Mouse (Mus musculus): ENCODE data around the gene Slc37a1. TPM values are rescaled to one million over a fixed set of nuclear protein-coding genes. Genes with fewer than 3 reads are reported as not detected.
A peak's percentile ranks its signal among the peaks of the same experiment; 100 is the strongest.
"Not testable (repeated sequence)": the region's sequence is repeated elsewhere in the genome, so short reads cannot be mapped to it uniquely, and the experiment has no call there.

The Slc37a1 gene
- polyA plus RNA-seq, 1 experiment from 2014 or later = 3.2 TPM

- no peaks in the 10 kb centered on the region for H3K27me3 ChIP-seq (replicated peaks; ENCODE audit: control insufficient read depth, insufficient read depth, low read length)
- no peak overlapping the region for H3K27ac ChIP-seq (replicated peaks; ENCODE audit: low read depth, low read length)
- DNase-seq (ENCODE audit: low spot score) = peak; percentile 50
- no peaks in the 10 kb centered on the region for H3K9me3 ChIP-seq (ENCODE audit: control insufficient read depth, low read length)
- no peak overlapping the region for H3K9ac ChIP-seq (ENCODE audit: low read depth, low read length)
- ATAC-seq (ENCODE audit: low read depth) = peak; percentile 61; the same call in 1 of the 2 replicates
- no peak overlapping the region for H3K4me3 ChIP-seq (ENCODE audit: low read depth, low read length)
- H3K36me3 ChIP-seq (ENCODE audit: control insufficient read depth, insufficient read depth, low read length) = no peaks in the 10 kb centered on the region
- no peak overlapping the region for H3K4me2 ChIP-seq (ENCODE audit: low read depth, low read length)
- 47% methylated on average over 7 of the region's 8 CpGs for WGBS
- H3K4me1 ChIP-seq (ENCODE audit: control insufficient read depth, insufficient read depth, low read length) = peaks cover 7% of the 10 kb centered on the region
These were observed 65.4 kb downstream of the Slc37a1 start for GRCm38 (mm10) chr17:31351984-31352383.

GRCm38 (mm10) chr17:31353255-31353654, 66.7 kb downstream of the Slc37a1 start:
- Histone ChIP-seq H3K36me3 (ENCODE audit: control insufficient read depth, insufficient read depth, low read length) (no peaks in the 10 kb centered on the region), H3K9ac (ENCODE audit: low read depth, low read length) (no peak overlapping the region), H3K27ac (replicated peaks; ENCODE audit: low read depth, low read length) (no peak overlapping the region), H3K4me3 (ENCODE audit: low read depth, low read length) (no peak overlapping the region), H3K4me1 (ENCODE audit: control insufficient read depth, insufficient read depth, low read length) (peaks cover 7% of the 10 kb centered on the region), H3K27me3 (replicated peaks; ENCODE audit: control insufficient read depth, insufficient read depth, low read length) (no peaks in the 10 kb centered on the region), H3K4me2 (ENCODE audit: low read depth, low read length) (no peak overlapping the region), H3K9me3 (ENCODE audit: control insufficient read depth, low read length) (no peaks in the 10 kb centered on the region)
- 81% methylated on average over 2 of the region's 2 CpGs for WGBS
- no peak for DNase-seq (ENCODE audit: low spot score)
- no peak for ATAC-seq (ENCODE audit: low read depth)

GRCm38 (mm10) chr17:31354684-31355083, 68.1 kb downstream of the Slc37a1 start:
- H3K27ac ChIP-seq (replicated peaks; ENCODE audit: low read depth, low read length); H3K4me1 ChIP-seq (ENCODE audit: control insufficient read depth, insufficient read depth, low read length); DNase-seq (ENCODE audit: low spot score); H3K4me2 ChIP-seq (ENCODE audit: low read depth, low read length); H3K4me3 ChIP-seq (ENCODE audit: low read depth, low read length); H3K27me3 ChIP-seq (replicated peaks; ENCODE audit: control insufficient read depth, insufficient read depth, low read length); ATAC-seq (ENCODE audit: low read depth); H3K36me3 ChIP-seq (ENCODE audit: control insufficient read depth, insufficient read depth, low read length); H3K9me3 ChIP-seq (ENCODE audit: control insufficient read depth, low read length); H3K9ac ChIP-seq (ENCODE audit: low read depth, low read length): not testable (repeated sequence)
- 77% methylated on average over 3 of the region's 3 CpGs for WGBS

- Histone ChIP-seq H3K4me2 (ENCODE audit: low read depth, low read length) (0 out of 2 replicates have a peak overlapping the region, but pooled peaks have one; percentile 4), H3K27me3 (replicated peaks; ENCODE audit: control insufficient read depth, insufficient read depth, low read length) (no peaks in the 10 kb centered on the region), H3K36me3 (ENCODE audit: control insufficient read depth, insufficient read depth, low read length) (no peaks in the 10 kb centered on the region), H3K9me3 (ENCODE audit: control insufficient read depth, low read length) (no peaks in the 10 kb centered on the region), H3K4me3 (ENCODE audit: low read depth, low read length) (no peak overlapping the region), H3K4me1 (ENCODE audit: control insufficient read depth, insufficient read depth, low read length) (peaks cover 7% of the 10 kb centered on the region), H3K9ac (ENCODE audit: low read depth, low read length) (no peak overlapping the region; the same call in 1 of the 2 replicates), H3K27ac (replicated peaks; ENCODE audit: low read depth, low read length) (no peak overlapping the region; the same call in 1 of the 2 replicates)
- peak; percentile 36 for DNase-seq (ENCODE audit: low spot score)
- peak; percentile 55; the same call in 1 of the 2 replicates for ATAC-seq (ENCODE audit: low read depth)
- 28% methylated on average over 8 of the region's 8 CpGs for WGBS
These were observed 69.4 kb downstream of the Slc37a1 start for GRCm38 (mm10) chr17:31355792-31356502.

- H3K36me3 ChIP-seq (ENCODE audit: control insufficient read depth, insufficient read depth, low read length) = no peaks in the 10 kb centered on the region
- H3K4me2 ChIP-seq (ENCODE audit: low read depth, low read length) = no peak overlapping the region
- peaks cover 7% of the 10 kb centered on the region for H3K4me1 ChIP-seq (ENCODE audit: control insufficient read depth, insufficient read depth, low read length)
- WGBS = 86% methylated on average over 13 of the region's 13 CpGs
- H3K27ac ChIP-seq (replicated peaks; ENCODE audit: low read depth, low read length) = no peak overlapping the region
- no peak for DNase-seq (ENCODE audit: low spot score)
- H3K27me3 ChIP-seq (replicated peaks; ENCODE audit: control insufficient read depth, insufficient read depth, low read length) = no peaks in the 10 kb centered on the region
- H3K9me3 ChIP-seq (ENCODE audit: control insufficient read depth, low read length) = no peaks in the 10 kb centered on the region
- no peak overlapping the region for H3K4me3 ChIP-seq (ENCODE audit: low read depth, low read length)
- ATAC-seq (ENCODE audit: low read depth) = no peak
- H3K9ac ChIP-seq (ENCODE audit: low read depth, low read length) = no peak overlapping the region
These were observed 74.0 kb downstream of the Slc37a1 start for GRCm38 (mm10) chr17:31360582-31360981.

GRCm38 (mm10) chr17:31365586-31366166, 79.1 kb downstream of the Slc37a1 start:
- no peaks in the 10 kb centered on the region for H3K4me1 ChIP-seq (ENCODE audit: control insufficient read depth, insufficient read depth, low read length)
- H3K9me3 ChIP-seq (ENCODE audit: control insufficient read depth, low read length) = no peaks in the 10 kb centered on the region
- ATAC-seq (ENCODE audit: low read depth) (no peak), DNase-seq (ENCODE audit: low spot score) (no peak)
- H3K36me3 ChIP-seq (ENCODE audit: control insufficient read depth, insufficient read depth, low read length) = no peaks in the 10 kb centered on the region
- 88% methylated on average over 5 of the region's 5 CpGs for WGBS
- no peak overlapping the region for H3K9ac ChIP-seq (ENCODE audit: low read depth, low read length)
- H3K27ac ChIP-seq (replicated peaks; ENCODE audit: low read depth, low read length) = no peak overlapping the region
- no peak overlapping the region for H3K4me2 ChIP-seq (ENCODE audit: low read depth, low read length)
- no peaks in the 10 kb centered on the region for H3K27me3 ChIP-seq (replicated peaks; ENCODE audit: control insufficient read depth, insufficient read depth, low read length)
- no peak overlapping the region for H3K4me3 ChIP-seq (ENCODE audit: low read depth, low read length)

GRCm38 (mm10) chr17:31370221-31370620, 83.6 kb downstream of the Slc37a1 start:
- no peak for ATAC-seq (ENCODE audit: low read depth)
- Histone ChIP-seq H3K4me3 (ENCODE audit: low read depth, low read length) (no peak overlapping the region), H3K4me1 (ENCODE audit: control insufficient read depth, insufficient read depth, low read length) (no peaks in the 10 kb centered on the region), H3K9ac (ENCODE audit: low read depth, low read length) (no peak overlapping the region), H3K4me2 (ENCODE audit: low read depth, low read length) (no peak overlapping the region), H3K36me3 (ENCODE audit: control insufficient read depth, insufficient read depth, low read length) (no peaks in the 10 kb centered on the region), H3K9me3 (ENCODE audit: control insufficient read depth, low read length) (no peaks in the 10 kb centered on the region), H3K27me3 (replicated peaks; ENCODE audit: control insufficient read depth, insufficient read depth, low read length) (no peaks in the 10 kb centered on the region), H3K27ac (replicated peaks; ENCODE audit: low read depth, low read length) (no peak overlapping the region)
- WGBS = 72% methylated on average over 2 of the region's 2 CpGs
- no peak for DNase-seq (ENCODE audit: low spot score)

GRCm38 (mm10) chr17:31370931-31371330, 84.3 kb downstream of the Slc37a1 start:
- Histone ChIP-seq H3K4me2 (ENCODE audit: low read depth, low read length) (no peak overlapping the region), H3K36me3 (ENCODE audit: control insufficient read depth, insufficient read depth, low read length) (no peaks in the 10 kb centered on the region)
- ATAC-seq (ENCODE audit: low read depth) = no peak

GRCm38 (mm10) chr17:31377961-31378360, 91.4 kb downstream of the Slc37a1 start:
- DNase-seq (ENCODE audit: low spot score) = peak; percentile 84
- WGBS = 19% methylated on average over 7 of the region's 7 CpGs
- H3K9ac ChIP-seq (ENCODE audit: low read depth, low read length) = no peak overlapping the region
- H3K4me1 ChIP-seq (ENCODE audit: control insufficient read depth, insufficient read depth, low read length) = no peaks in the 10 kb centered on the region
- no peaks in the 10 kb centered on the region for H3K9me3 ChIP-seq (ENCODE audit: control insufficient read depth, low read length)
- H3K4me3 ChIP-seq (ENCODE audit: low read depth, low read length) = no peak overlapping the region
- peak; percentile 71; the same call in 1 of the 2 replicates for ATAC-seq (ENCODE audit: low read depth)
- no peak overlapping the region for H3K27ac ChIP-seq (replicated peaks; ENCODE audit: low read depth, low read length)
- H3K27me3 ChIP-seq (replicated peaks; ENCODE audit: control insufficient read depth, insufficient read depth, low read length) = no peaks in the 10 kb centered on the region
- no peaks in the 10 kb centered on the region for H3K36me3 ChIP-seq (ENCODE audit: control insufficient read depth, insufficient read depth, low read length)
- H3K4me2 ChIP-seq (ENCODE audit: low read depth, low read length) = peak overlapping the region; percentile 21; the same call in 1 of the 2 replicates

More at GRCm38 (mm10) chr17:31370931-31371330, 84.3 kb downstream of the Slc37a1 start:
- no peak overlapping the region for H3K9ac ChIP-seq (ENCODE audit: low read depth, low read length)
- H3K27me3 ChIP-seq (replicated peaks; ENCODE audit: control insufficient read depth, insufficient read depth, low read length) = no peaks in the 10 kb centered on the region
- no peaks in the 10 kb centered on the region for H3K9me3 ChIP-seq (ENCODE audit: control insufficient read depth, low read length)
- no peak overlapping the region for H3K4me3 ChIP-seq (ENCODE audit: low read depth, low read length)
- no peak overlapping the region for H3K27ac ChIP-seq (replicated peaks; ENCODE audit: low read depth, low read length)
- no peaks in the 10 kb centered on the region for H3K4me1 ChIP-seq (ENCODE audit: control insufficient read depth, insufficient read depth, low read length)
- no peak for DNase-seq (ENCODE audit: low spot score)
